Mouse (Mus musculus) mammary gland, adult 2 months (tissue): ENCODE measurements around the gene Suclg1. TPM values are rescaled to one million over a fixed set of nuclear protein-coding genes. Genes with fewer than 3 reads are reported as not detected.

ENCODE experiments used
- polyA plus RNA-seq: library from polyadenylated mRNA; depleted of rRNA; stranded (reverse); fragments of >200 nt; gene quantifications from 2 replicates; pipeline ENCODE4 v1.2.3, GENCODE M21; 2012; ENCODE audit warnings: low replicate concordance; rRNA removed

The Suclg1 gene
- 62.6 and 165 TPM in 2 replicates for polyA plus RNA-seq

GRCm38 (mm10) chr6:73248237-73249048, at the start of gene Suclg1:
Gene Suclg1, plus strand, starts transcription at chr6:73248382.

GRCm38 (mm10) chr6:73221189-73221957, 26.8 kb upstream of the Suclg1 start, which contains the start of gene Dnah6:
Gene Dnah6, minus strand, starts transcription at chr6:73221651.

Other genes with a start within 250 kb of the Suclg1 start
- gene Dnah6, start 26.7 kb upstream of the Suclg1 start, polyA plus RNA-seq = 0.10 and 0.11 TPM in 2 replicates
- not detected in 2 replicates for gene 4931417E11Rik, start 221.3 kb downstream of the Suclg1 start, polyA plus RNA-seq